Mouse (Mus musculus): ENCODE measurements at regions not wholly inside any gene's neighbourhood (a gene's known extent, or its start where the extent isn't known, plus 50 kb on each side); places are given as distances from the start of the nearest gene placed in this dataset.
A peak's percentile ranks its signal among the peaks of the same experiment; 100 is the strongest.

GRCm38 (mm10) chr14:28626951-28627350 lies 122.4 kb downstream of the Wnt5a start:
- Histone ChIP-seq H3K27ac (no peak overlapping the region), H3K27me3 (replicated peaks) (no peaks in the 10 kb centered on the region), H3K36me3 (no peaks in the 10 kb centered on the region), H3K9ac (no peak overlapping the region), H3K9me3 (no peaks in the 10 kb centered on the region), H3K4me1 (no peaks in the 10 kb centered on the region), H3K4me2 (no peak overlapping the region), H3K4me3 (replicated peaks) (no peak overlapping the region)
- no peak for ATAC-seq (ENCODE audit: insufficient read depth, low FRiP score, low read depth)
- WGBS: 84% methylated on average over 3 of the region's 3 CpGs

- ATAC-seq (ENCODE audit: insufficient read depth, low FRiP score, low read depth): no peak
- Histone ChIP-seq H3K27me3 (replicated peaks) (no peaks in the 10 kb centered on the region), H3K4me3 (replicated peaks) (no peak overlapping the region), H3K4me2 (no peak overlapping the region), H3K9ac (no peak overlapping the region), H3K27ac (no peak overlapping the region), H3K9me3 (no peaks in the 10 kb centered on the region), H3K4me1 (no peaks in the 10 kb centered on the region), H3K36me3 (no peaks in the 10 kb centered on the region)
These were observed 130.6 kb downstream of the Wnt5a start for GRCm38 (mm10) chr14:28635175-28635574.

DNA sequence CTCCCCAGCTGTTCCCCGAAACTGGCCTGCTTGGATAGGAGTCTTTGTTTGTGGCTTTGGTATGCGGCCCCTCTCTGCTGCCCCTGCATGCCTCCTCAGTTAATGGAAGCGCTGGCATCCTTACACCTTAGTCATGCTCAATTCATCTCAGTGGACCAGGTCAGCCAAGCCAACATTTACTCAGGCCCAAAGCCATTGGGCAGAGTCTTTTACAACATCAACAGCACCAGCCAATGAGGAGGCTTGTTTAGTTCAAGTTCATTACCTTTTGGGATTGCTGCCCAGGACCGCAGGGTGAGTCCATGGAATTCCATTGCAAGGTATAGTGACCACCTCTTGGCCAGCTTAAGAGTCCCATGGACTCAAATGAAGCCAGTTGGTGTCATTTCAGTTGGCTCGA lies 134.5 kb downstream of the Wnt5a start:
- no peak overlapping the region for H3K4me2 ChIP-seq
- H3K27me3 ChIP-seq (replicated peaks): no peaks in the 10 kb centered on the region
- no peak overlapping the region for H3K4me3 ChIP-seq (replicated peaks)
- 75% methylated on average over 5 of the region's 5 CpGs for WGBS
- H3K36me3 ChIP-seq: no peaks in the 10 kb centered on the region
- H3K27ac ChIP-seq: no peak overlapping the region
- no peaks in the 10 kb centered on the region for H3K9me3 ChIP-seq
- no peak overlapping the region for H3K9ac ChIP-seq
- no peaks in the 10 kb centered on the region for H3K4me1 ChIP-seq
- ATAC-seq (ENCODE audit: insufficient read depth, low FRiP score, low read depth): no peak

DNA sequence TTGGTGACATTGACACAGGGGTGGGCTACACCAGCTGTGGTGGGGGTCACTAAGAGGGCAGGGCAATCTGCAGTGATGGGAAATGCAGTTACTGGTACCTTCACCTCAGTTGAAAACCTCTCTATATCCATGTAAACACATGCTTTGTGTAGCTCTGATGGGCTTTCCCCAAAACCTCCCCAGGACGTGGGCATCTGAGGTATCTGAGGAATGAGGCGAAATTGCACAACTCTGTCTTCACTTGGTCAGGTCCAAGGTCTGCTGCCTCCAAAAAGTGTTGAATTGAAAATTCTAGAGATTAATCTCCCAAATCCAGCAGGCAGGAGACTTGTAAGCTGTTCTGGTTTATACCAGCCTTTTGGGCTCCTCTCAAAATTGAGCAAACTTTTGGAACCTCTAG lies 141.3 kb downstream of the Wnt5a start:
- H3K27ac ChIP-seq: no peak overlapping the region
- WGBS: 73% methylated on average over 2 of the region's 2 CpGs
- no peak overlapping the region for H3K9ac ChIP-seq
- H3K4me3 ChIP-seq (replicated peaks): no peak overlapping the region
- H3K36me3 ChIP-seq: no peaks in the 10 kb centered on the region
- H3K4me2 ChIP-seq: no peak overlapping the region
- no peaks in the 10 kb centered on the region for H3K9me3 ChIP-seq
- no peak for ATAC-seq (ENCODE audit: insufficient read depth, low FRiP score, low read depth)
- no peaks in the 10 kb centered on the region for H3K27me3 ChIP-seq (replicated peaks)
- H3K4me1 ChIP-seq: no peaks in the 10 kb centered on the region

DNA sequence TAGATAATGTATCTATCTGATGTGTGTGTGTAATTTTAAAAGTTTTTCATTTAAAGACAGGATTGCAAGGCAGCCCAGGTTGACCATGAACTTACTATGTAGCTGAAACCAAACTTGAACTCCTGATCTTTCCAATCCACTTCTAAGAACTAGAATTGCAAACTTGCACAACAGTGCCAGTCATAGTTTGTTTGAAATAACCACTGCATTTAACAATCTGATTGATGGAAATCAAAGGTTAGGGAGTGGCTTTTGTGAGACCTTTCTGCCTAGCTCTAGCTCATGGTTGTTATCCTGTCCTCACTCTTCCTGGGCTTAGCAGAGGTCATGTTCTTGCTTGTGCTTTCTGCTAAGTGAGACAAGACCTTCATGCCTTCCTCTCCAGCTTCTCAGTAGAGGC lies 144.9 kb downstream of the Wnt5a start:
- Histone ChIP-seq H3K9ac (no peak overlapping the region), H3K4me3 (replicated peaks) (no peak overlapping the region), H3K27ac (no peak overlapping the region), H3K9me3 (no peaks in the 10 kb centered on the region), H3K4me1 (no peaks in the 10 kb centered on the region), H3K36me3 (no peaks in the 10 kb centered on the region), H3K27me3 (replicated peaks) (no peaks in the 10 kb centered on the region), H3K4me2 (no peak overlapping the region)
- ATAC-seq (ENCODE audit: insufficient read depth, low FRiP score, low read depth): no peak

GRCm38 (mm10) chr14:28653059-28653930 lies 148.7 kb downstream of the Wnt5a start:
- 66% methylated on average over 10 of the region's 10 CpGs for WGBS
- ATAC-seq (ENCODE audit: insufficient read depth, low FRiP score, low read depth): no peak
- no peaks in the 10 kb centered on the region for H3K27me3 ChIP-seq (replicated peaks)

DNA sequence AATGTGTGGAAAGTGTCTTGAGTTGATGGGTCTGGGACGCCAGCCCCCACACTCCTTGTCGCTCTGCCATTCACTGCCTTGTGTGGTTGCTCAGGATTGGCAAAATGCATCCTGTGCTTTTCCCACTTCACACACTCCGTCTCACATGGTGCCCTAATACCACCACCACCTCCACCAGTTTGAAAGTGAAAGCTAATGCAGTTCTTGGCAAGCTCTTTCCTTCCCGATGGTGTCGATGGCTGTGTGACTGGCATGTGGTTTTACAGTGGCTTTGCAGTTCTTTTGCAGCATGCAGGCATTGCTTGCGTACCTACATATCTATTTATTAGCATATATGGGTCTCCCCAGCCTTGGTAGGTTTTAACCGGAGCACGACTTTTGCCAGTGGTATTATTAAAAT lies 152.7 kb downstream of the Wnt5a start:
- Histone ChIP-seq H3K36me3 (no peaks in the 10 kb centered on the region), H3K4me2 (no peak overlapping the region), H3K9me3 (no peaks in the 10 kb centered on the region), H3K4me3 (replicated peaks) (no peak overlapping the region), H3K27ac (no peak overlapping the region), H3K9ac (no peak overlapping the region), H3K4me1 (no peaks in the 10 kb centered on the region), H3K27me3 (replicated peaks) (no peaks in the 10 kb centered on the region)
- WGBS: 85% methylated on average over 8 of the region's 8 CpGs
- ATAC-seq (ENCODE audit: insufficient read depth, low FRiP score, low read depth): no peak

More at GRCm38 (mm10) chr14:28653059-28653930, 148.7 kb downstream of the Wnt5a start:
- Histone ChIP-seq H3K4me3 (replicated peaks) (no peak overlapping the region), H3K4me1 (no peaks in the 10 kb centered on the region), H3K9me3 (no peaks in the 10 kb centered on the region), H3K4me2 (no peak overlapping the region), H3K36me3 (no peaks in the 10 kb centered on the region), H3K27ac (no peak overlapping the region), H3K9ac (no peak overlapping the region)

GRCm38 (mm10) chr14:28660872-28661588 lies 156.5 kb downstream of the Wnt5a start:
- no peaks in the 10 kb centered on the region for H3K9me3 ChIP-seq
- H3K36me3 ChIP-seq: no peaks in the 10 kb centered on the region
- H3K4me2 ChIP-seq: no peak overlapping the region
- 84% methylated on average over 5 of the region's 5 CpGs for WGBS
- H3K9ac ChIP-seq: no peak overlapping the region
- no peaks in the 10 kb centered on the region for H3K4me1 ChIP-seq
- H3K27ac ChIP-seq: no peak overlapping the region
- ATAC-seq (ENCODE audit: insufficient read depth, low FRiP score, low read depth): no peak
- no peak overlapping the region for H3K4me3 ChIP-seq (replicated peaks)
- H3K27me3 ChIP-seq (replicated peaks): no peaks in the 10 kb centered on the region

GRCm38 (mm10) chr14:28663316-28663715 lies 158.8 kb downstream of the Wnt5a start:
- H3K27me3 ChIP-seq (replicated peaks): no peaks in the 10 kb centered on the region
- WGBS: 75% methylated on average over 1 of the region's 1 CpGs
- H3K4me2 ChIP-seq: no peak overlapping the region
- no peaks in the 10 kb centered on the region for H3K36me3 ChIP-seq
- H3K9me3 ChIP-seq: no peaks in the 10 kb centered on the region
- no peak overlapping the region for H3K9ac ChIP-seq
- no peak for ATAC-seq (ENCODE audit: insufficient read depth, low FRiP score, low read depth)
- H3K27ac ChIP-seq: no peak overlapping the region
- no peak overlapping the region for H3K4me3 ChIP-seq (replicated peaks)
- no peaks in the 10 kb centered on the region for H3K4me1 ChIP-seq

GRCm38 (mm10) chr14:28664121-28664520 lies 159.6 kb downstream of the Wnt5a start:
- H3K4me1 ChIP-seq: no peaks in the 10 kb centered on the region
- H3K9ac ChIP-seq: no peak overlapping the region
- no peak overlapping the region for H3K27ac ChIP-seq
- 35% methylated on average over 7 of the region's 7 CpGs for WGBS
- no peaks in the 10 kb centered on the region for H3K36me3 ChIP-seq
- ATAC-seq (ENCODE audit: insufficient read depth, low FRiP score, low read depth): no peak
- H3K4me3 ChIP-seq (replicated peaks): no peak overlapping the region
- H3K9me3 ChIP-seq: no peaks in the 10 kb centered on the region
- no peaks in the 10 kb centered on the region for H3K27me3 ChIP-seq (replicated peaks)
- H3K4me2 ChIP-seq: no peak overlapping the region

GRCm38 (mm10) chr14:28675476-28675875 lies 170.9 kb downstream of the Wnt5a start:
- H3K27me3 ChIP-seq (replicated peaks): no peaks in the 10 kb centered on the region
- peak; percentile 47; the same call in 1 of the 2 replicates for ATAC-seq (ENCODE audit: insufficient read depth, low FRiP score, low read depth)
- H3K9me3 ChIP-seq: no peaks in the 10 kb centered on the region
- H3K27ac ChIP-seq: no peak overlapping the region
- no peak overlapping the region for H3K4me3 ChIP-seq (replicated peaks)
- H3K4me1 ChIP-seq: no peaks in the 10 kb centered on the region
- WGBS: 27% methylated on average over 5 of the region's 5 CpGs
- no peak overlapping the region for H3K4me2 ChIP-seq
- H3K36me3 ChIP-seq: no peaks in the 10 kb centered on the region
- no peak overlapping the region for H3K9ac ChIP-seq

DNA sequence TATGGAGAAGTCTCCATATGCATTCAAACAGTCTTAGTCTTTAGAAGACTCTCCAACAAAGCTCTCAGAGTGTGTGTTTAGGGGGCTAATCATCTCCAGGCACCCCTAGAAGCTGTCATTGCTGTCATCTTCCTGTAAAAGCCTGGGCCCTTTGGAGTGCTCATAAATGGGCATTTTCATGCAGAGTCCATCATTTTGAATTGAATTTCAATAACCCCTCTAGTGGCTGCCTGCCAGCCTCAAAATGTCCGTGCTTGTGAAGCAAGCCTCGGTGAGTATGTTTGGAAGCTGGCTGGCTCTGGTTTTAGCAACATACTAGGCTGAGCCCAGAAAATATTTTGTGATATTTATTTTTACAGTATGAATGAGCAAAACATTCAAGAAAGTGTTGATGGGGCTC lies 195.2 kb downstream of the Wnt5a start:
- no peak for ATAC-seq (ENCODE audit: insufficient read depth, low FRiP score, low read depth)
- Histone ChIP-seq H3K36me3 (no peaks in the 10 kb centered on the region), H3K9ac (no peak overlapping the region), H3K27ac (no peak overlapping the region), H3K4me1 (no peaks in the 10 kb centered on the region), H3K4me2 (no peak overlapping the region), H3K9me3 (no peaks in the 10 kb centered on the region), H3K27me3 (replicated peaks) (no peaks in the 10 kb centered on the region), H3K4me3 (replicated peaks) (no peak overlapping the region)
- 45% methylated on average over 2 of the region's 2 CpGs for WGBS

Data from stomach, embryonic 15.5 days (tissue).